Mouse (Mus musculus) heart, postnatal 0 days (tissue): ENCODE data around the gene Tmem18.

Experiments used
- CTCF ChIP-seq: IDR thresholded peaks from 2 replicates; pipeline ENCODE4 v1.5.1; 2016; ENCODE audit warnings: antibody characterized with exemption, control low read depth, low read depth
- EP300 ChIP-seq: IDR thresholded peaks from 2 replicates; pipeline ENCODE4 v1.6.1; 2016; ENCODE audit warnings: antibody characterized with exemption, low read depth

GRCm38 (mm10) chr12:30628466-30628865 is 44.2 kb downstream of the Tmem18 start:
- TF ChIP-seq CTCF, result no peak
- no peak for TF ChIP-seq EP300
